Mouse (Mus musculus): Measurements from ENCODE around the gene Tbx3. TPM values are rescaled to one million over a fixed set of nuclear protein-coding genes. Genes with fewer than 3 reads are reported as not detected.

The Tbx3 gene
- polyA plus RNA-seq, 1 experiment: 3.1 TPM

DNA sequence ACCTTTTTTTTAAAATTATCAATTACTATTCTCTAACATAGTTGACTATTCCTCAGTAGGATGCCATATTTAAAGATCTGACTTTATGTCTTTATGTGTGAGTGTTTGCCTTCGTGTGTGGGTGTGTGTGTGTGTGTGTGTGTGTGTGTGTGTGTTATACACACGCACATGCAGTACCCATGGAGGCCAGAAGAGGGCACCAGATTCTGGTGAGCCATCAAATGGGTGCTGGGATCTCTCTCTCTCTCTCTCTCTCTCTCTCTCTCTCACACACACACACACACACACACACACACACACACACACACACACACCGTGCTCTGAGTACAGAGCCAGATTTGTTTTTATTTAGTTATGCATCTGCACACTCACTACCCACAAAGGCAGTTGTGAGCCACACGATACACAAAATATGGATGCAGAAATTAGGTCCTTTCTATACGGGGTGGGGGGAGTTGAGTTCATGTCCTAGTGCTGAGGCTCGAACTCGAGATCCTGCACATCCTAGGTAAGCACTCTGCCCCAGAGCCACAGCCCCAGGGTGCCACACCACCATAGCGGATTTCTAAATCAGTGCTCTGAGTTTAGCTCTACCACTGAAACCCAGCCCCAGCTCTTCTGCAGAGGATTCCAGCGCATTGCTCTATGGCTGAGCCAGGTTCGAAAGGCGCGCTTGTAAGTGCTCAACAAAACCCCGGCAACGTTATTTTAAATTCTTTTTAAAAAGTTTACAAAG, 38.5 kb downstream of the Tbx3 start:
- Histone ChIP-seq H3K4me2 (ENCODE audit: low read depth) (no peak overlapping the region), H3K27me3 (ENCODE audit: control insufficient read depth, insufficient read depth, insufficient read length) (peaks cover 11% of the 10 kb centered on the region), H3K36me3 (ENCODE audit: control insufficient read depth, insufficient read depth) (no peaks in the 10 kb centered on the region), H3ac (ENCODE audit: control insufficient read depth, insufficient read length) (no peak overlapping the region), H3K79me2 (ENCODE audit: control insufficient read depth, insufficient read depth) (no peaks in the 10 kb centered on the region), H3K4me3 (no peak overlapping the region)
- TF ChIP-seq MYOG (IDR thresholded peaks at IDR 0.05; ENCODE audit: control insufficient read depth in 1 of 3, insufficient read depth in 1 of 3, insufficient read length in 2 of 3, low read depth in 2 of 3) (no peak), CEBPB (IDR thresholded peaks at IDR 0.05; ENCODE audit: insufficient read depth, poor library complexity, severe bottlenecking) (no peak), MAX (IDR thresholded peaks at IDR 0.05; ENCODE audit: low read depth) (no peak), SRF (IDR thresholded peaks at IDR 0.05; ENCODE audit: control insufficient read depth, insufficient read length, low read depth) (no peak), TCF12 (IDR thresholded peaks at IDR 0.05; ENCODE audit: insufficient read depth, poor library complexity, severe bottlenecking) (no peak), TCF3 (IDR thresholded peaks at IDR 0.05; ENCODE audit: insufficient read length, low read depth) (no peak), E2F4 (IDR thresholded peaks at IDR 0.05; ENCODE audit: insufficient read depth) (no peak), USF1 (IDR thresholded peaks at IDR 0.05; ENCODE audit: low read depth) (no peak), REST (IDR thresholded peaks at IDR 0.05; ENCODE audit: insufficient read depth, insufficient read length) (no peak), MYOD1 (IDR thresholded peaks at IDR 0.05; ENCODE audit: control insufficient read depth in 1 of 3, insufficient read length in 2 of 3, low read depth in 2 of 3) (no peak), POLR2A (IDR thresholded peaks at IDR 0.05; ENCODE audit: insufficient read length, low read depth) (no peak), POLR2AphosphoS2 (IDR thresholded peaks at IDR 0.05; ENCODE audit: insufficient read length, low read depth) (no peak)

DNA sequence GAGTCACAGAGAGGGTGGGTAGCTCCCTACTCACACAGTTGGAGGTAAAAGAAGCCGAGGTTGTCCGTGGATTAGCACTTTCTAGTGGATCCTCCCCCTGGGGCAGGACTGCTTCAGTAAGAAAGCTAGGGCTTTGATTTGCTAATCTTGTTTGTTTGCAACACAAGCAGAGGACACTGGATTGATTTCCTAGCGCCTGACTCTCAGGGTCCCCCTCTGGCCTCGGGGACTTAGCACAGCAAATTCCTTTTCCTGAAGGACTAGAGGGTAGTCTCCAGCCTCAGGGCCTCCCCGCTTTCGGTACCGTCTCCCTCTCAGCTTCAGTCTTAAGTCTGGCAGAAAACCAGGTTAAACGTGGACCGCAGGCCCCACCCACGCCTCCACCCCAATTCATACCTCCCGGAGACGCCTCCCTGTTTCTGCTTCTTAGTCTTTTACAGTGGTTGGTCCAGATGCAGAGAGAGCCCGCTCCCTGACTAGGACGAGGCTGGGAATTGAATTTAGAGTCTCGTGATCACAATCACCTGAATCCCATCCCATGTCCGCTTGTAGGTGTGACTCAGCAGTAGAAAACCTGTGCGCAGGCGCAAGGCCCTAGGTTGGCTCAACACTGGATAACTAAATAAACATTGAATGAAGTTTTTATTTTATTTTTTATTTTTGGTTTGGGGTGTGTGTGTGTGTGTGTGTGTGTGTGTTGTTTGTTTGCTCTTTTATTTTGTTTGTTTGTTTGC, 39.5 kb downstream of the Tbx3 start:
- Histone ChIP-seq H3K79me2 (ENCODE audit: control insufficient read depth, insufficient read depth) (no peaks in the 10 kb centered on the region), H3K4me3 (no peak overlapping the region), H3K4me2 (ENCODE audit: low read depth) (no peak overlapping the region), H3K36me3 (ENCODE audit: control insufficient read depth, insufficient read depth) (no peaks in the 10 kb centered on the region), H3ac (ENCODE audit: control insufficient read depth, insufficient read length) (no peak overlapping the region), H3K27me3 (ENCODE audit: control insufficient read depth, insufficient read depth, insufficient read length) (peaks cover 14% of the 10 kb centered on the region)
- TF ChIP-seq CEBPB (IDR thresholded peaks at IDR 0.05; ENCODE audit: insufficient read depth, poor library complexity, severe bottlenecking) (no peak), MYOG (IDR thresholded peaks at IDR 0.05; ENCODE audit: control insufficient read depth in 1 of 3, insufficient read depth in 1 of 3, insufficient read length in 2 of 3, low read depth in 2 of 3) (no peak), MAX (IDR thresholded peaks at IDR 0.05; ENCODE audit: low read depth) (no peak), SRF (IDR thresholded peaks at IDR 0.05; ENCODE audit: control insufficient read depth, insufficient read length, low read depth) (no peak), TCF3 (IDR thresholded peaks at IDR 0.05; ENCODE audit: insufficient read length, low read depth) (no peak), POLR2AphosphoS2 (IDR thresholded peaks at IDR 0.05; ENCODE audit: insufficient read length, low read depth) (no peak), TCF12 (IDR thresholded peaks at IDR 0.05; ENCODE audit: insufficient read depth, poor library complexity, severe bottlenecking) (no peak), E2F4 (IDR thresholded peaks at IDR 0.05; ENCODE audit: insufficient read depth) (no peak), REST (IDR thresholded peaks at IDR 0.05; ENCODE audit: insufficient read depth, insufficient read length) (no peak), POLR2A (IDR thresholded peaks at IDR 0.05; ENCODE audit: insufficient read length, low read depth) (no peak), MYOD1 (IDR thresholded peaks at IDR 0.05; ENCODE audit: control insufficient read depth in 1 of 3, insufficient read length in 2 of 3, low read depth in 2 of 3) (no peak), USF1 (IDR thresholded peaks at IDR 0.05; ENCODE audit: low read depth) (no peak)

DNA sequence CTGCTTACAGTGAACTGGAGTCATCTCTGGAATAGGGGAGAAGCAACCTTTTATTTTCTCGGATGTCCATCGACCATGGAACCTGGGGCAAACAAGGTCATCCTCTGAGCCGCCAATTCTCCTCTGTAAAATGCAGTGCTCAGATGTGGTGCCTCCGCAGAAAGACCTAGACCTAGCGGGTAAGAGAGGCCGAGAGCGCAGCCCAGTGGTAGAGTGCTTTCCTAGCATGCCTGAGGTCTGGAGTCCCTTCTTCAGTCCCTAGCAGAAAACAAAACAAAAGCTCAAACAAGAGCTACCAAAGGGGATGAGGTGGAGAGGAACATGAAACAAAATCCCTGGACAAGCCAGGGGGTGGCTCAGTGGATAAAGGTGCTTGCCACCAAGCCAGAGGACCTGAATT, 40.3 kb downstream of the Tbx3 start:
- Histone ChIP-seq H3K27me3 (ENCODE audit: control insufficient read depth, insufficient read depth, insufficient read length) (peaks cover 22% of the 10 kb centered on the region), H3K4me2 (ENCODE audit: low read depth) (no peak overlapping the region), H3K36me3 (ENCODE audit: control insufficient read depth, insufficient read depth) (no peaks in the 10 kb centered on the region), H3K79me2 (ENCODE audit: control insufficient read depth, insufficient read depth) (no peaks in the 10 kb centered on the region), H3K4me3 (no peak overlapping the region), H3ac (ENCODE audit: control insufficient read depth, insufficient read length) (no peak overlapping the region)
- TF ChIP-seq E2F4 (IDR thresholded peaks at IDR 0.05; ENCODE audit: insufficient read depth) (no peak), USF1 (IDR thresholded peaks at IDR 0.05; ENCODE audit: low read depth) (no peak), POLR2AphosphoS2 (IDR thresholded peaks at IDR 0.05; ENCODE audit: insufficient read length, low read depth) (no peak), MAX (IDR thresholded peaks at IDR 0.05; ENCODE audit: low read depth) (no peak), POLR2A (IDR thresholded peaks at IDR 0.05; ENCODE audit: insufficient read length, low read depth) (no peak), CEBPB (IDR thresholded peaks at IDR 0.05; ENCODE audit: insufficient read depth, poor library complexity, severe bottlenecking) (no peak), TCF12 (IDR thresholded peaks at IDR 0.05; ENCODE audit: insufficient read depth, poor library complexity, severe bottlenecking) (no peak), MYOD1 (IDR thresholded peaks at IDR 0.05; ENCODE audit: control insufficient read depth in 1 of 3, insufficient read length in 2 of 3, low read depth in 2 of 3) (no peak), REST (IDR thresholded peaks at IDR 0.05; ENCODE audit: insufficient read depth, insufficient read length) (no peak), SRF (IDR thresholded peaks at IDR 0.05; ENCODE audit: control insufficient read depth, insufficient read length, low read depth) (no peak), TCF3 (IDR thresholded peaks at IDR 0.05; ENCODE audit: insufficient read length, low read depth) (no peak), MYOG (IDR thresholded peaks at IDR 0.05; ENCODE audit: control insufficient read depth in 1 of 3, insufficient read depth in 1 of 3, insufficient read length in 2 of 3, low read depth in 2 of 3) (no peak)

DNA sequence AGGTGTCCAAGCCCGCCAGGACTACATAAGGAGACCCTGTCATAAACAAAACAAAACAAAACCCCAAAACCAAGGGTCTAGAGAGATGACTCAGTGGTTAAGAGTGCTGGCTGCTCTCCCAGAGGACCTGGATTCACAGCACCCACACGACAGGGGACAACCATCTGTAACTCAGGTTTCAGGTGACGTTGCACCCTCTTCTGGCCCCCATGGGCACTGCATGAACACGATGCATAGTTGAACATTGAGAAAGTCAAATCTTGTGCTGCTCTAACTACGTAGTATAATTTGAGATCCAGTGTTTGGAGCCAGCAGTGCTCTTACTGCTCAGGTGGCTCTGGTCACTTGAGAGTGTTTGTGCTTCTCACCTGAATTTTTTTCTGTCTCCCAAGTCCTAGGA, 41.2 kb downstream of the Tbx3 start:
- H3K4me2 ChIP-seq (ENCODE audit: low read depth): no peak overlapping the region
- peaks cover 23% of the 10 kb centered on the region for H3K27me3 ChIP-seq (ENCODE audit: control insufficient read depth, insufficient read depth, insufficient read length)
- H3K4me3 ChIP-seq: no peak overlapping the region
- H3ac ChIP-seq (ENCODE audit: control insufficient read depth, insufficient read length): no peak overlapping the region
- no peaks in the 10 kb centered on the region for H3K36me3 ChIP-seq (ENCODE audit: control insufficient read depth, insufficient read depth)
- TF ChIP-seq MYOG (IDR thresholded peaks at IDR 0.05; ENCODE audit: control insufficient read depth in 1 of 3, insufficient read depth in 1 of 3, insufficient read length in 2 of 3, low read depth in 2 of 3) (no peak), MAX (IDR thresholded peaks at IDR 0.05; ENCODE audit: low read depth) (no peak), E2F4 (IDR thresholded peaks at IDR 0.05; ENCODE audit: insufficient read depth) (no peak), USF1 (IDR thresholded peaks at IDR 0.05; ENCODE audit: low read depth) (no peak), TCF12 (IDR thresholded peaks at IDR 0.05; ENCODE audit: insufficient read depth, poor library complexity, severe bottlenecking) (no peak), REST (IDR thresholded peaks at IDR 0.05; ENCODE audit: insufficient read depth, insufficient read length) (no peak), TCF3 (IDR thresholded peaks at IDR 0.05; ENCODE audit: insufficient read length, low read depth) (no peak), CEBPB (IDR thresholded peaks at IDR 0.05; ENCODE audit: insufficient read depth, poor library complexity, severe bottlenecking) (no peak), MYOD1 (IDR thresholded peaks at IDR 0.05; ENCODE audit: control insufficient read depth in 1 of 3, insufficient read length in 2 of 3, low read depth in 2 of 3) (no peak), SRF (IDR thresholded peaks at IDR 0.05; ENCODE audit: control insufficient read depth, insufficient read length, low read depth) (no peak), POLR2AphosphoS2 (IDR thresholded peaks at IDR 0.05; ENCODE audit: insufficient read length, low read depth) (no peak)
- no peaks in the 10 kb centered on the region for H3K79me2 ChIP-seq (ENCODE audit: control insufficient read depth, insufficient read depth)

All from myocyte (in vitro differentiated cells).